Mouse (Mus musculus) stomach, embryonic 14.5 days (tissue): ENCODE results near the gene Hist1h4h. TPM values are rescaled to one million over a fixed set of nuclear protein-coding genes. Genes with fewer than 3 reads are reported as not detected.
"Not testable (repeated sequence)": the region's sequence is repeated elsewhere in the genome, so short reads cannot be mapped to it uniquely, and the experiment has no call there.

Experiments
- ATAC-seq: fragments of 200-750 bp; cut with Nextera tagmentation; 2 replicates; pipeline ENCODE4 v1.8.0; 2017; ENCODE audit warnings: low read depth, moderate TSS enrichment; ENCODE audit not compliant: insufficient number of reproducible peaks, insufficient read depth, low FRiP score
- H3K27ac ChIP-seq: fragments of 300-500 bp; sonication (generic); 2 replicates; pipeline ENCODE4 v1.5.1; 2014; ENCODE audit warnings: mild to moderate bottlenecking, low read length, moderate library complexity, mixed read lengths
- H3K27me3 ChIP-seq: fragments of 300-500 bp; sonication (generic); 2 replicates; pipeline ENCODE4 v1.6.1; 2014; ENCODE audit warnings: low read length, control low read depth, mixed read lengths; ENCODE audit not compliant: control insufficient read depth, insufficient read depth
- H3K36me3 ChIP-seq: fragments of 300-500 bp; sonication (generic); 2 replicates; pipeline ENCODE4 v1.6.1; 2014; ENCODE audit warnings: mild to moderate bottlenecking, control low read depth, low read length, moderate library complexity, mixed read lengths; ENCODE audit not compliant: control insufficient read depth, insufficient read depth
- H3K4me1 ChIP-seq: fragments of 300-500 bp; sonication (generic); 2 replicates; pipeline ENCODE4 v1.6.1; 2014; ENCODE audit warnings: low read length, control low read depth, mixed read lengths; ENCODE audit not compliant: control insufficient read depth, insufficient read depth
- H3K4me2 ChIP-seq: fragments of 300-500 bp; sonication (generic); replicated peaks from 2 replicates; pipeline ENCODE4 v1.6.1; 2014; ENCODE audit warnings: low read depth, low read length, control low read depth
- H3K4me3 ChIP-seq: fragments of 300-500 bp; sonication (generic); 2 replicates; pipeline ENCODE4 v1.5.1; 2014; ENCODE audit warnings: low read depth, low read length, control low read depth
- H3K9ac ChIP-seq: fragments of 300-500 bp; sonication (generic); replicated peaks from 2 replicates; pipeline ENCODE4 v1.6.1; 2014; ENCODE audit warnings: low read depth, mild to moderate bottlenecking, control low read depth, low read length, moderate library complexity, mixed read lengths
- H3K9me3 ChIP-seq: fragments of 300-500 bp; sonication (generic); 2 replicates; pipeline ENCODE4 v1.6.1; 2016; ENCODE audit warnings: low read depth, low read length, control low read depth; ENCODE audit not compliant: control insufficient read depth
- WGBS: fragments of 180-500 bp; shearing (Covaris S2); extraction: QIAGEN DNeasy Blood & Tissue Kit; methylation state at CpG from one replicate; pipeline ENCODE4 v1.1.7; 2014; 5-methylcytosine and 5-hydroxymethylcytosine counted together
- polyA plus RNA-seq: library from polyadenylated mRNA; unstranded; fragments of >200 nt; fragmentation: Nextera tagmentation; extraction: Ambion mirVana; gene quantifications from 2 replicates; pipeline ENCODE4 v1.2.1, GENCODE M21; 2014

The Hist1h4h gene
- polyA plus RNA-seq, 1 experiment from 2014 or later, result 6.7 TPM

GRCm38 (mm10) chr13:23525901-23526300 is 4.9 kb upstream of the Hist1h4h start:
- Histone ChIP-seq H3K4me2 (peak overlapping the region; percentile 38), H3K4me1 (peaks cover 5% of the 10 kb centered on the region; the same call in 1 of the 2 replicates), H3K9ac (no peak overlapping the region), H3K36me3 (no peaks in the 10 kb centered on the region), H3K27ac (no peak overlapping the region), H3K27me3 (no peaks in the 10 kb centered on the region), H3K9me3 (no peaks in the 10 kb centered on the region), H3K4me3 (peak overlapping the region; percentile 30)
- ATAC-seq, result no peak
- WGBS, result 1% methylated on average over 10 of the region's 10 CpGs

GRCm38 (mm10) chr13:23526312-23526711 is 4.5 kb upstream of the Hist1h4h start:
- H3K9ac ChIP-seq, result no peak overlapping the region
- peak overlapping the region; percentile 38 for H3K4me2 ChIP-seq
- H3K4me1 ChIP-seq, result peaks cover 5% of the 10 kb centered on the region; the same call in 1 of the 2 replicates
- 0 out of 2 replicates have a peak overlapping the region, but pooled peaks have one; percentile 29 for H3K27ac ChIP-seq
- H3K4me3 ChIP-seq, result peak overlapping the region; percentile 30
- H3K36me3 ChIP-seq, result no peaks in the 10 kb centered on the region
- H3K9me3 ChIP-seq, result no peaks in the 10 kb centered on the region
- WGBS, result under 1% methylated on average over 17 of the region's 17 CpGs
- no peaks in the 10 kb centered on the region for H3K27me3 ChIP-seq
- ATAC-seq, result peak; percentile 44; the same call in 1 of the 2 replicates

- ATAC-seq, result no peak
- H3K27me3 ChIP-seq, result no peaks in the 10 kb centered on the region
- 0 out of 2 replicates have a peak overlapping the region, but pooled peaks have one; percentile 53 for H3K4me3 ChIP-seq
- H3K27ac ChIP-seq, result no peak overlapping the region
- H3K9ac ChIP-seq, result no peak overlapping the region
- no peaks in the 10 kb centered on the region for H3K36me3 ChIP-seq
- peaks cover 5% of the 10 kb centered on the region for H3K4me1 ChIP-seq
- H3K9me3 ChIP-seq, result no peaks in the 10 kb centered on the region
- H3K4me2 ChIP-seq, result peak overlapping the region; percentile 55
- 75% methylated on average over 5 of the region's 5 CpGs for WGBS
Observed at GRCm38 (mm10) chr13:23529005-23529404, 1.8 kb upstream of the Hist1h4h start.

- WGBS, result 9% methylated on average over 2 of the region's 2 CpGs
- no peaks in the 10 kb centered on the region for H3K27me3 ChIP-seq
- no peak for ATAC-seq
- H3K4me1 ChIP-seq, result peaks cover 5% of the 10 kb centered on the region
- H3K9me3 ChIP-seq, result no peaks in the 10 kb centered on the region
- peak overlapping the region; percentile 57 for H3K9ac ChIP-seq
- H3K4me3 ChIP-seq, result peak overlapping the region; percentile 53
- peak overlapping the region; percentile 97 for H3K27ac ChIP-seq
- peak overlapping the region; percentile 55 for H3K4me2 ChIP-seq
- no peaks in the 10 kb centered on the region for H3K36me3 ChIP-seq
Observed at GRCm38 (mm10) chr13:23529480-23530165, 1.2 kb upstream of the Hist1h4h start.

- Histone ChIP-seq H3K4me2 (peak overlapping the region; percentile 55), H3K9ac (peak overlapping the region; percentile 57), H3K36me3 (no peaks in the 10 kb centered on the region), H3K4me1 (peaks cover 5% of the 10 kb centered on the region), H3K27me3 (no peaks in the 10 kb centered on the region), H3K9me3 (no peaks in the 10 kb centered on the region), H3K27ac (peak overlapping the region; percentile 97), H3K4me3 (peak overlapping the region; percentile 53)
- no peak for ATAC-seq
- under 1% methylated on average over 20 of the region's 20 CpGs for WGBS
Observed at GRCm38 (mm10) chr13:23530181-23530900, 509 bp upstream of the Hist1h4h start.

GRCm38 (mm10) chr13:23532262-23533075 is 1.6 kb downstream of the Hist1h4h start:
- peak overlapping the region; percentile 70 for H3K9ac ChIP-seq
- WGBS, result 16% methylated on average over 9 of the region's 9 CpGs
- ATAC-seq, result no peak

GRCm38 (mm10) chr13:23533560-23534367 is 2.9 kb downstream of the Hist1h4h start, which contains the start of gene Hist1h2af:
TSS of gene Hist1h2af (plus strand) at chr13:23533906.
- H3K36me3 ChIP-seq, H3K27me3 ChIP-seq, H3K9me3 ChIP-seq: not testable (repeated sequence)
- Histone ChIP-seq H3K4me1 (peaks cover 10% of the 10 kb centered on the region), H3K9ac (peak within 1 kb of the TSS; percentile 70), H3K27ac (peak within 1 kb of the TSS; percentile 97), H3K4me3 (peak within 1 kb of the TSS; percentile 53), H3K4me2 (peak within 1 kb of the TSS; percentile 55)
- WGBS, result under 1% methylated on average over 24 of the region's 53 CpGs
- ATAC-seq, result peak; percentile 54

More at GRCm38 (mm10) chr13:23532262-23533075, 1.6 kb downstream of the Hist1h4h start:
- Histone ChIP-seq H3K36me3 (no peaks in the 10 kb centered on the region), H3K4me1 (peaks cover 11% of the 10 kb centered on the region), H3K9me3 (no peaks in the 10 kb centered on the region), H3K4me3 (peak overlapping the region; percentile 53), H3K27me3 (no peaks in the 10 kb centered on the region), H3K4me2 (peak overlapping the region; percentile 55), H3K27ac (peak overlapping the region; percentile 97)
